Mouse (Mus musculus) ES-Bruce4 (cell line): ENCODE results near the gene Fgfr2. TPM values are rescaled to one million over a fixed set of nuclear protein-coding genes. Genes with fewer than 3 reads are reported as not detected.

Experiments used
- H3K27ac ChIP-seq: 2 replicates; pipeline ENCODE4 v1.5.1; 2012; ENCODE audit warnings: low read length, inconsistent platforms; ENCODE audit not compliant: insufficient read depth
- H3K27me3 ChIP-seq: 2 replicates; pipeline ENCODE4 v1.6.1; 2012; ENCODE audit warnings: mild to moderate bottlenecking, low read length, inconsistent platforms; ENCODE audit not compliant: control insufficient read depth, poor library complexity, insufficient read depth, severe bottlenecking
- H3K36me3 ChIP-seq: 2 replicates; pipeline ENCODE4 v1.6.1; 2012; ENCODE audit warnings: inconsistent platforms, mild to moderate bottlenecking, low read length, moderate library complexity; ENCODE audit not compliant: control insufficient read depth, poor library complexity, insufficient read depth, severe bottlenecking
- H3K4me1 ChIP-seq: one replicate; pipeline ENCODE4 v1.8.1; 2011; ENCODE audit warnings: low read length; ENCODE audit not compliant: control insufficient read depth, insufficient read depth
- H3K4me3 ChIP-seq: 2 replicates; pipeline ENCODE4 v1.5.1; 2011; ENCODE audit warnings: low read depth, mild to moderate bottlenecking, low read length
- H3K9ac ChIP-seq: 2 replicates; pipeline ENCODE4 v1.6.1; 2012; ENCODE audit warnings: low read depth, mild to moderate bottlenecking, inconsistent platforms; ENCODE audit not compliant: poor library complexity, severe bottlenecking
- H3K9me3 ChIP-seq: replicated peaks from 2 replicates; pipeline ENCODE4 v1.6.1; 2012; ENCODE audit warnings: mild to moderate bottlenecking, low read length, inconsistent platforms; ENCODE audit not compliant: control insufficient read depth, poor library complexity, insufficient read depth, severe bottlenecking
- CTCF ChIP-seq: IDR thresholded peaks from one replicate; pipeline ENCODE4 v1.8.1; 2011; ENCODE audit warnings: low read depth, low read length
- EP300 ChIP-seq: IDR thresholded peaks from 2 replicates; pipeline ENCODE4 v1.6.1; 2011; ENCODE audit warnings: low read depth, low read length; ENCODE audit not compliant: insufficient read depth
- POLR2A ChIP-seq: IDR thresholded peaks from one replicate; pipeline ENCODE4 v1.8.1; 2011; ENCODE audit warnings: low read length; ENCODE audit not compliant: insufficient read depth
- polyA plus RNA-seq: library from polyadenylated mRNA; stranded (reverse); fragments of >200 nt; gene quantifications from 2 replicates; pipeline ENCODE4 v1.2.4, GENCODE M21; 2011; ENCODE audit warnings: low read depth; ENCODE audit not compliant: missing spikeins, insufficient read depth, insufficient read length

Fgfr2 gene
- polyA plus RNA-seq, 1 experiment: 34.8 TPM

DNA sequence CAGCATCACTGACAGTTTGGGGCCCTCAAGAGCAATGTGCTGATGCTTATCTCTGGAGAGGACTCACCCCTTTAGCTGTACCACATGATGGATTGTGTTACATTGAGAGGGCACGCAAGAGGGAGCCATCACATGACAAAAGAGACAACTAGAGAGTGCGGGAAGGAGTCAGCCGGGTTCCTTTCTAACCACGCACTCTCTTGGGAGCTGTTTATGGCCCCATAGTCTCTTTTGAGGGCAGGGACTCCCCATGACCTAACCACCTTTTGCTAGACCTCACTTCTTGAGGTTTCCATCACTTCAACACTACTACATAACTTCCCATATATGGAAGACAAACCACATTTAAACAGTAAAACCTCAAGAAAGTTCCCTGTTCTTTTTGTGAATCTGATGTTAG lies 2799.4 kb downstream of the Fgfr2 start:
- H3K27me3 ChIP-seq: no peaks in the 10 kb centered on the region
- no peaks in the 10 kb centered on the region for H3K9me3 ChIP-seq
- H3K4me1 ChIP-seq: no peaks in the 10 kb centered on the region
- H3K4me3 ChIP-seq: no peak overlapping the region
- no peak overlapping the region for H3K9ac ChIP-seq
- H3K36me3 ChIP-seq: no peaks in the 10 kb centered on the region
- H3K27ac ChIP-seq: no peak overlapping the region
- TF ChIP-seq EP300 (no peak), CTCF (no peak), POLR2A (no peak)

DNA sequence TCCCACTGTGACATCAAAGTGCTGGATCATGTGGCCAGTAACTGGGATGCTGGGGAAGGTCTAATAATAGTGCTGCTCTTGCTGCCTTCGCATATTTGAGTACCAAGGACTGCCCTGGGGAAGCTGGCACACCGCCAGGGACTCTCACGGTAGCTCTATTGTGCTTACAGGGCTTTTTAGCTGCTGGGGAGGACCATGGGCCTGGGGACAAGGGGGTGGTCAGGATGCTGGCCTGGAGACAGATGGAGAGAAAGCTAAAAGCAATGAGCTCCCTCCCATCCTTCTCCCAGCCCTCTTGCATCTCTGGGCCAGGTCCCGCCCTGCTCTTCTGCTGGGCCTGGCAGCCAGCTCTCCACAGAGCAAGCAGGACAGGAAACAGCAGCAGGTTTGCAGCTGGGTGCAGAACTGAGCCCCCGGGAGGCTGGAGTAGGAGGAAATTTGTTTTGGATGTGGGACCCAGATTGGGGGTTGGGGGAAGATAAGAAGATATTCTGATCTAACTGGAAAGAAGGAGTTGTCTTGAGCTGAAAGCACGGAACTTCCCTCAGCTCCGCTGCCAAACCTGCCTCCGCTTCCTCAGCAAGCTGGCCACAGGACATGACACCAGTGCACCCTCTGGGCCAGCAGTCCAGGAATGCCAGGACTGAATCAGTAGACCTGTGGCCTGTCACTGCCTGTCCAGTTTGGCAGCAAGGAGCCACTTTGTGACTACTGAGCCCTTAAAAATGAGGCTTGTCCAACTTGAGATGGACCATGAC lies 2803.2 kb downstream of the Fgfr2 start:
- no peak overlapping the region for H3K4me3 ChIP-seq
- no peaks in the 10 kb centered on the region for H3K27me3 ChIP-seq
- no peak for TF ChIP-seq EP300
- no peak for TF ChIP-seq POLR2A
- no peak for TF ChIP-seq CTCF
- H3K9me3 ChIP-seq: no peaks in the 10 kb centered on the region
- H3K4me1 ChIP-seq: no peaks in the 10 kb centered on the region
- no peak overlapping the region for H3K27ac ChIP-seq
- no peak overlapping the region for H3K9ac ChIP-seq
- no peaks in the 10 kb centered on the region for H3K36me3 ChIP-seq

DNA sequence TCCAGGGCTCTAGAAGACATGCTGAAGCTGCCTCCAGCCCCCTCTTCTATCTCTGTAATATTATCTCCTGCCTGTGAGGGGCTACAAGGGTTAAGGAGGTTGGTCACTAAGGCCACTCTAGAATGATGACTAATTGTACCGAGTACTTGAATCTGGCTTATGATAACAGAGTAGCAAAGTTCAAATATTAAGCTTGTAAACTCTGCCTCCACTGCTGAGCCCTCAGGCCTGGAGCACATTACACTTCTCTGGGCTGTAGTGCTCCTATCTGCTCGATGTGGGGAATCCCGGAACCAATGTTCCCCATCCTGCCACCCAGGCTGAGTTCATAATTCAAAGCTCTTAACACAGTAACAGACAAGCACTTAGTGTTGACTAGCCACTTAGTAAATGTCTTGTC lies 2806.9 kb downstream of the Fgfr2 start:
- H3K4me1 ChIP-seq: no peaks in the 10 kb centered on the region
- H3K4me3 ChIP-seq: no peak overlapping the region
- no peak overlapping the region for H3K27ac ChIP-seq
- TF ChIP-seq EP300 (no peak), CTCF (no peak), POLR2A (no peak)
- no peak overlapping the region for H3K9ac ChIP-seq
- H3K27me3 ChIP-seq: no peaks in the 10 kb centered on the region
- H3K9me3 ChIP-seq: no peaks in the 10 kb centered on the region
- H3K36me3 ChIP-seq: no peaks in the 10 kb centered on the region

DNA sequence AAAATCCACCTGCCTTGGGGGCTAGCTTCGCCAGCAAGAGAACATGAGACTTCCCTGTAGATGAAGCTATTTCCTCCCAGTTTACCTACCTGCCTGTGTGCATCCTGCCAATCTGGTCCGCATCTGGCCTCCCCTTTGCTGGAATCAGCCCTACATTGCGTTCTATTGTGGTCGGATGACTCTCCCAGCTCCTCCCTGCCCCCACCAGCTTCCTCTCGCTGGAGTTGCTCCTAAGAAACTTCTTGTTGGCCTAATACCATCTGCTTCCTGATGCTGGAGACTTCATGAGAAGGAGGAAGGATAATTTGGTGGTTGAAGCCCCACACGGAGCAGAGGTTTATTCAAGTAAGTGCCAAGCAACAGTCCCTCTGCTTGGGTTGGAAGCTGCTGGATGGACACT lies 2807.9 kb downstream of the Fgfr2 start:
- no peak for TF ChIP-seq POLR2A
- no peak for TF ChIP-seq CTCF
- no peak for TF ChIP-seq EP300

DNA sequence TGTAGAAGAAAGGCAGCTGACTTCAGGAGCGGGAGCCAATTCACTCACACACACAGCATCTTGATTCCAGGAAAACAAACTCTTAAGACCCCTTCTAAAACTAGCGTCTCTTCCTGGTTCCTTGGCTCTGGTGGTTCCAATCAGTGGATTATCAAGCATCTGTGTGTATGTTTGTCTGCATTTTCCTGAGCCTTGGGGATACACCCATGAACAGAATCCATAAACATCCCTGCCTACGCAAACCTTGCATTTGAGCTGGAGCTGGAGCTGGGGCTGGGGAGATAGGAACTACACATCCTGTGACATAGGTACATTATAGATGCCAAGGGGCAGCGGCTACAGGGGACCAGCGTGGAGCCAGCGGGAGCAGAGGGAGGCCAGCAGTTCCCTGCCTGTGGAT lies 2808.5 kb downstream of the Fgfr2 start:
- Histone ChIP-seq H3K36me3 (no peaks in the 10 kb centered on the region), H3K4me3 (no peak overlapping the region), H3K4me1 (no peaks in the 10 kb centered on the region), H3K9me3 (no peaks in the 10 kb centered on the region), H3K27ac (no peak overlapping the region), H3K27me3 (no peaks in the 10 kb centered on the region), H3K9ac (no peak overlapping the region)
- TF ChIP-seq POLR2A (no peak), EP300 (no peak), CTCF (no peak)

More for the DNA sequence above, 2807.9 kb downstream of the Fgfr2 start:
- no peaks in the 10 kb centered on the region for H3K4me1 ChIP-seq
- no peaks in the 10 kb centered on the region for H3K27me3 ChIP-seq
- no peaks in the 10 kb centered on the region for H3K36me3 ChIP-seq
- H3K27ac ChIP-seq: no peak overlapping the region
- no peak overlapping the region for H3K9ac ChIP-seq
- H3K4me3 ChIP-seq: no peak overlapping the region
- no peaks in the 10 kb centered on the region for H3K9me3 ChIP-seq

DNA sequence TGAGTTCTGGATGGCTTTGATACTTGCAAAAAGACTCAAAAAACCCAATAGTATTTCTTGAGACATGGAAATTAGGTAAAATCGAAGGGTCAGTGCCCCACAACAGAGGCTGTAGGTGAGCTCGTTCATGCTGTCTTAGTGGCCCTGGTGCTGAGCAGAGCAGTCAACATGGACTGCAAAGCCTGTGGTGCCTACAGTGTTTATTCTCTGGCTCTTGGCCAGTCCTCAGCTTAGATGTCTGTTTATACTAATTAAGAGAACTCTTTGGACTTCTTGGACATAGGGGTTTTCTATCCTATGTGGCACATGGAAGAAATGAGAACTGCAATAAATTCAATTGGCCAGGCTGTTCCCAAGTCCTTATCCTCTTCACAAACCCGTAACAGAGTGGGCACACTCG lies 2811.8 kb downstream of the Fgfr2 start:
- Histone ChIP-seq H3K9ac (no peak overlapping the region), H3K4me1 (no peaks in the 10 kb centered on the region), H3K27ac (no peak overlapping the region), H3K36me3 (no peaks in the 10 kb centered on the region), H3K9me3 (no peaks in the 10 kb centered on the region), H3K27me3 (no peaks in the 10 kb centered on the region), H3K4me3 (no peak overlapping the region)
- TF ChIP-seq CTCF: no peak
- TF ChIP-seq POLR2A: no peak
- TF ChIP-seq EP300: no peak
